Mouse (Mus musculus) lung, embryonic 16.5 days (tissue): ENCODE data around the gene Gm20924. TPM values are rescaled to one million over a fixed set of nuclear protein-coding genes. Genes with fewer than 3 reads are reported as not detected.
"Not testable (repeated sequence)": the region's sequence is repeated elsewhere in the genome, so short reads cannot be mapped to it uniquely, and the experiment has no call there.

Source experiments
- ATAC-seq: fragments of 200-750 bp; cut with Nextera tagmentation; 2 replicates; pipeline ENCODE4 v1.8.0; 2017; ENCODE audit warnings: low read depth, mild to moderate bottlenecking, moderate library complexity
- H3K27ac ChIP-seq: fragments of 300-500 bp; sonication (generic); 2 replicates; pipeline ENCODE4 v1.5.1; 2014; ENCODE audit warnings: mild to moderate bottlenecking, control low read depth, low read length
- H3K27me3 ChIP-seq: fragments of 300-500 bp; sonication (generic); 2 replicates; pipeline ENCODE4 v1.6.1; 2014; ENCODE audit warnings: low read depth, low read length, mixed read lengths; ENCODE audit not compliant: control insufficient read depth, insufficient read depth
- H3K36me3 ChIP-seq: fragments of 300-500 bp; sonication (generic); 2 replicates; pipeline ENCODE4 v1.6.1; 2014; ENCODE audit warnings: low read length; ENCODE audit not compliant: control insufficient read depth, insufficient read depth
- H3K4me1 ChIP-seq: fragments of 300-500 bp; sonication (generic); replicated peaks from 2 replicates; pipeline ENCODE4 v1.6.1; 2014; ENCODE audit warnings: low read length, mixed read lengths; ENCODE audit not compliant: control insufficient read depth, insufficient read depth
- H3K4me2 ChIP-seq: fragments of 300-500 bp; sonication (generic); 2 replicates; pipeline ENCODE4 v1.6.1; 2014; ENCODE audit warnings: low read depth, low read length, control low read depth
- H3K4me3 ChIP-seq: fragments of 300-500 bp; sonication (generic); 2 replicates; pipeline ENCODE4 v1.5.1; 2014; ENCODE audit warnings: mild to moderate bottlenecking, low read length, control low read depth
- H3K9ac ChIP-seq: fragments of 300-500 bp; sonication (generic); 2 replicates; pipeline ENCODE4 v1.6.1; 2014; ENCODE audit warnings: low read length, control low read depth
- H3K9me3 ChIP-seq: fragments of 300-500 bp; sonication (generic); 2 replicates; pipeline ENCODE4 v1.6.1; 2016; ENCODE audit warnings: low read length; ENCODE audit not compliant: control insufficient read depth
- WGBS: fragments of 180-500 bp; shearing (Covaris S2); extraction: QIAGEN DNeasy Blood & Tissue Kit; methylation state at CpG from one replicate; pipeline ENCODE4 v1.1.7; 2014; 5-methylcytosine and 5-hydroxymethylcytosine counted together
- polyA plus RNA-seq: library from polyadenylated mRNA; unstranded; fragments of >200 nt; fragmentation: Nextera tagmentation; extraction: Ambion mirVana; gene quantifications from 2 replicates; pipeline ENCODE4 v1.2.1, GENCODE M21; 2015

Gene Gm20924
- polyA plus RNA-seq = not detected in 2 replicates

- H3K9me3 ChIP-seq, H3K27ac ChIP-seq, H3K36me3 ChIP-seq, ATAC-seq, H3K9ac ChIP-seq, H3K4me3 ChIP-seq, H3K4me2 ChIP-seq, H3K27me3 ChIP-seq, H3K4me1 ChIP-seq: not testable (repeated sequence)
- WGBS = no CpG with 5 or more reads among the region's 4 CpGs
Observed at GRCm38 (mm10) chrY:65207427-65207826, at the start of gene Gm20924. TSS of gene Gm20924 (minus strand) at chrY:65207527.

Other genes starting within 250 kb of the Gm20924 start
- not detected in 2 replicates for gene Gm20736, start 170.2 kb upstream of the Gm20924 start, polyA plus RNA-seq